Mouse (Mus musculus): Measurements from ENCODE around the gene Kdm2b.

GRCm38 (mm10) chr5:122855858-122856257 lies 133.8 kb downstream of the Kdm2b start:
- TF ChIP-seq REST (IDR thresholded peaks at IDR 0.05; ENCODE audit: insufficient read depth, insufficient read length) (no peak), MAX (IDR thresholded peaks at IDR 0.05; ENCODE audit: low read depth) (no peak), USF1 (IDR thresholded peaks at IDR 0.05; ENCODE audit: low read depth) (no peak)
